Mouse (Mus musculus) fat pad, adult 2 months (tissue): ENCODE measurements at regions not wholly inside any gene's neighbourhood (a gene's known extent, or its start where the extent isn't known, plus 50 kb on each side); places are given as distances from the start of the nearest gene placed in this dataset.

Source experiments
- DNase-seq: peaks from one replicate; pipeline ENCODE4 v3.0.0-alpha.2; 2011; ENCODE audit warnings: low read depth, low spot score; ENCODE audit errors: extremely low read depth

DNA sequence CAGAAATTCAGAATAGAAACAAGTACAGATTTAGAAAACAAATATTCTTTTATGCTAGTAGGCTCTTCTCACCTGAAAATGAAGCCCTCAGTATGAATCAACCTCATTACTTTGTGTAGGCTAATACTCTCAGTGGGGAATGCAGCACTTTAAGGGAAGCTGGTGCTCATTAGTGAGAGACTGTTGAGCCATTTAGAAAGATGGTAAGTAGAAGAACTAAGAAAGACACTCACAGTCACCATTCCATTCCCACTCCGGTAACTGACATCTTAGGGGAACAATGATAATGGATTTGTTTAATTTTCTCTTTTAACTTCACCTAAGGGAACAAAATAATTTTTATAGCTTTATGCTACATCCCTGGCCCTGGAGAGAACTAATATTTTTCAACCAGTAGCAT is 648.0 kb upstream of the Nova1 start:
- DNase-seq = no peak

DNA sequence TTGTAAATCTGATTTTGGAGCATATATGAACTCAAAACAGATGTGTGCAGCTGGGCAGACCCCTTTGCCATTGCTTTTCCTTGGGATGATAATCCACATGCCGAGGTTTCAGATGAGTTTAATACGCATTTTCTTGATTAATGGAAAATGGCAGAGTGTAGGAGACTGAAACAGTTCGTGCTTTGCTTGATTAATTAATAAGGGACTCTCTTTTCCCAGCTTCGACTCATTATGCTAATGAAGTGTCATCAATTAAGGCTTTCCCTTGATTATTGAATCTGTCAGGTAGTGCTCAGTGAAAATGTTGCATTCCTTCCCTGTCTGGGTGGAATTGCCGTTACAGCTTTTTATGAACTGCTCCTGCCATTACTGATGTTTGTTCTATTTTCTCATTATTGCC is 647.2 kb upstream of the Nova1 start:
- no peak for DNase-seq

DNA sequence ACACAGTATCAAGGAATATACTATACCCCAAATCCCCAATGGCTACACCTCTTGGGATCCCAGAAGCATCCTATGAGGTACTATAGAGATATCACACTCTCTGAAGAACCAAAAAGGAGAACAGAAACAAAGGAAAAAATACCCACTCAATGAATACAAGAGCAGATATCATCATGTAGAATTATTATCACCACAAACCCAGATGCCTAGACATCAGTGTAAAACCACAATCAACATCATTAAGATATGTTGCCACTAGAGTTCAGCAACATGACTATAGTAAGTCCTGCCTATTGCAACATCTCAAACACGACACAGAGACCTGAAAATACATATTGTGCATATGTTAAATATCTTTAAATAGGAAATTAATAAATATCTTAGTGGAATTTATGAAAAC is 612.9 kb upstream of the Nova1 start:
- DNase-seq = no peak

DNA sequence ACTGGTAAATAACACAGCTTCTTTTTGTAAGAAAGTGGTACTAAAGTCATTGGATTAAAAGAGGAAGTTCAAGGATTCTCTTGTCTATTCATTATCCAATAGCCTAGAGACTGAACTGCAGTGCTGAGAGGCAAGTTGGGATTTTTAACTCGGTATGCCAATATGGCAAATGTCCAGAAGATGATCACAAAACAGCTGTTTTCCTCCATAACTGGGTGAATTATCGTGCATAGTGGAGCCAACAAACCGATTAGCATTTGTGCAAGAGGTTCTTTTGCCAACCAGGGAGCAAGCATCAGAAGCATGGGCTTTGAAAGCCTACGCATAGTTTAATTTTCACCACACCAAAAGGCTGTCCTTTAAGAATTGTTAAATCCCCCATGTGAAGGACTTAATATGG is 593.5 kb upstream of the Nova1 start:
- DNase-seq = no peak

DNA sequence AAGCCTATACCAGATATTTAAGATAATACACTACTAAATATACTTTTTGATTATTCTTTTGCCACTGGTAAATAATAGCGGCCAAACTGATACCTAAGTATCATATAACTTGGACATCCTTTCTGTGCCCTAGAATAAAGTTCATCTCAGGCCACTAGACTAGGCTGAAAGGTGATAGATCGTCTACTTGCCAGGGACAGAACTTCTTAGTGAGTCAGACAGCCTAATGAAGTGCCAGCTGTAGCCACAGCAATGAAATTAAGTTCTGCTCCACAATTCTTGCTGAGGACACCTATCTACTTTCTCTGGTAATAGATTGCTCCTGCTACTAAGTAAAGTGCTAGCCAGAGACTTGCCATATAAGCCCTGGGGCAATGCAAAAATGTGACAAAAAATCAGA is 587.8 kb upstream of the Nova1 start:
- no peak for DNase-seq

GRCm38 (mm10) chr12:47406131-47406530 is 587.4 kb upstream of the Nova1 start:
- no peak for DNase-seq

GRCm38 (mm10) chr12:47383225-47383624 is 564.5 kb upstream of the Nova1 start:
- DNase-seq = no peak

DNA sequence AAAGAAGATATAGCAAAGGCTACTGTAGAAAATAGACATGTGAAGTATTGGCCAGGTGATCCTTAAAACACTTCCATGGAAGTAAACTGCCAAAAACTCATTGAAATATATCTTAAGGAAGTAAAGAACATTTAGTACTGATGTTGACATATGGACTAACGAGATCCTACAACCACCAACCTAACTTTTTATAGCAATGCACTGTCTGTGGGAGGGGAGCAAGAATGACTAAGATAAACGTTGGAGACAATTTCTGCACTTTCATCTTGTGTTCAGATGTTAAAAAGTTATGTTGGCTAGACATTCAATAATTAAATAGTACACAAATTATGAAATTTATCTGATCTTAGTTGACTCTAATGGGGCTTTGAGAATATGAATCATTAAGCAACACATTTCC is 534.5 kb upstream of the Nova1 start:
- DNase-seq = no peak

GRCm38 (mm10) chr12:47351229-47351628 is 532.5 kb upstream of the Nova1 start:
- no peak for DNase-seq

DNA sequence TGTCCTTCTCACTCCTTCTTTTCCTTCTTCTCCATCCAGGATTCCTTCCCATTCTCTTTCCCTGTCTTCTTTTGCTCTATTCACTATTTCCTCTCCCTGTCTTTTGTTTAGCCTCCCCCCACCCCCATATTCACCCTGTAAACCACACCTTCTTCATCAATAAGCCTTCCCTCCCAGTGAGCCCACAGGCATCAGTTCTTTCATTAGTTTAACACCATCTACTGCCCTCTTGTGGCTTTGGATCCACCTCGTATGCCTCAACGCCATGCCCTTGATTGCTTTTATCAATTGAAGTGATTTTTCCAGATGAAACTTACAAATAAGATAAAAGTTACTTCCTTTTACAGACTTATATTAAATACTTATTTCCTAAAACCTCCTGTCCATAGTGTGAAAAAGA is 494.7 kb upstream of the Nova1 start:
- DNase-seq = no peak

DNA sequence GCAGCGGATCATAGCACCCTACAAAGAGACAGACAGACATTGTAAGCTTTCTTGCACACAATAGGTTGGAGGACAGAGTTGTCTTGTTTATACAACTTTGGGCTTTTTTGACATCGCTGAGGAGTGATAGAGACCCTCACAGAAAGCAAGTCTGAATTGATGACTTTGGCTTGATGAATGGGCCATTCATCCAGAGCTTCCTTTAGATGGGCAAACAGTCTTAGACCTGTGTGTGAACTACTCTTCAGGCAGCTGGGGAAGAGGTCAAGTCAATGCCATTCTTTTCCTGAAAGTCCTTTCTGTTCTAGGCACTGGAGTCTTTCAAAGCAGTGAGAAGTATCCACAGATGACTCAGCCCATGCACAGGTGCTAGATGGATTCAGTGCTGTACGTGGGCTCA is 457.2 kb upstream of the Nova1 start:
- DNase-seq = no peak

- no peak for DNase-seq
These were observed 453.6 kb upstream of the Nova1 start for GRCm38 (mm10) chr12:47272309-47272708.

DNA sequence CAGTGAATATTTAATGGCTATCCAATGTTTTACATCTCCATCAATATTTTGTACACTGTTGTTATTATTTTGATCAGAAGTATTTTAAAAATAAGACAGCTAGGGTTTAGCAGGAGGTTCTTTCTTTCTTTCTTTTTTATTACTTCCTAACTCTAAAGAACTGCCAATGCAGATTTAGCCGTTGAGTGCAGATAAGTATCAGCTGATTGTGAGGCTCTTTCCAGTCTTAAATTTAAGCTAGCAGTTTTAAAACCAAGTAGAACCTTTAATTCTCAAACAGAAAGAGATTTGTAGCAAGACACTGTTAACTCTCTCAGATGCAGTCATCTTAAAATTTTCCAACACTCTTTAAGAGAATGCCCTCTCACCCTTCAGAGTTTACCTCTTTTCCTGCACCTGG is 445.4 kb upstream of the Nova1 start:
- DNase-seq = no peak

DNA sequence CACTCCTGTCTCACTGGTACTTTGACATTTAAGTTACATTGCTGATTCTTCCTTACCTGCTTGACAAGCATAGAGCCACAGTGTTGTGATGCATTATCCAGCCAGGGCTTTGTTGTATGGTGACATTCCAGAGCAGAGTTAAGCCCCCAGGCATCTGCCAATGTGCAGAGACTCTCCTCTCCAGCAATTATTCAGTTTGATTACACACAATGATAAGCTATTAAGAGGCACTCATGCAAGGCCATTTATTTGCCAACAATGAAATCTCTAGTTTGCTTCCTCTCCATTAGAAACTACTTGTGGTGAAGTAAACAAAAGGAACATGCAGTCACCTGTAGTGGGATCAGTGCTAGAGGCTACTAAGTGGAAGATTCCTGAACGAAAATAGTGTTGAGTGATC is 444.7 kb upstream of the Nova1 start:
- peak; percentile 2 for DNase-seq

GRCm38 (mm10) chr12:47252306-47252705 is 433.6 kb upstream of the Nova1 start:
- DNase-seq = no peak

GRCm38 (mm10) chr12:47243623-47244514 is 425.1 kb upstream of the Nova1 start:
- DNase-seq = peak; percentile 19

GRCm38 (mm10) chr12:47220016-47220415 is 401.3 kb upstream of the Nova1 start:
- DNase-seq = no peak

GRCm38 (mm10) chr12:47219340-47219739 is 400.6 kb upstream of the Nova1 start:
- no peak for DNase-seq

DNA sequence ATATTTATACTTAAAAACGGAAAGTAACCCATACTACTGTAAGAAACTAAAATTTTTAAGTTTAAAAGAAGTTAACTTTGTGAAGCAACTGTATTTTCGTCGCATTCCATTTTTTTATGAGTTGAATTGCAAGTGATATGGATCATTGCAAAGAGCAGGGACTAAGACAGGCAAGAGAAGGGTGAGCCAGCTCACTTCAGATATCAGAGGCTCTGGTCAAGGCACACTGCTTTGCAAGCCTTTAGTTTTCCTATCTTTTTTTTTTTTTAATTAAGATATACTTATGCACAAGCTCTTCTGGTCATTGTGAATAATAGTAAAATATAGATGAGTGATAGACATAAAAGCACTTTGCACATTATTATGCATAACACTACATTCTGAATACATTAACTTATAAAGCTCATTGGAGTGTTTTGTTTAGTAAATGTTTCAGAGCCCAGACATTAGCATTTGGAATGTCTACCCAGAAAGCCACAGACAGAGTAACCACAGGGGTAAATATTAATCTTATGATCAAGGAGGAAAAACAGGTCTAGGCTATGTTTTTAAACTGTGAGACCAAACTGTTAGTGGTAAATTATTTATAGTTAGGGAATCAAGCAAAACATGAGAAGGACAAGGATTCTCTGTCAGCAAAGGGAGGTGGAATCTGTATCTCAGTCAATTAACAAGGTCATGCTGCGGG is 392.8 kb upstream of the Nova1 start:
- DNase-seq = no peak

- no peak for DNase-seq
These were observed 384.2 kb upstream of the Nova1 start for GRCm38 (mm10) chr12:47202936-47203335.

DNA sequence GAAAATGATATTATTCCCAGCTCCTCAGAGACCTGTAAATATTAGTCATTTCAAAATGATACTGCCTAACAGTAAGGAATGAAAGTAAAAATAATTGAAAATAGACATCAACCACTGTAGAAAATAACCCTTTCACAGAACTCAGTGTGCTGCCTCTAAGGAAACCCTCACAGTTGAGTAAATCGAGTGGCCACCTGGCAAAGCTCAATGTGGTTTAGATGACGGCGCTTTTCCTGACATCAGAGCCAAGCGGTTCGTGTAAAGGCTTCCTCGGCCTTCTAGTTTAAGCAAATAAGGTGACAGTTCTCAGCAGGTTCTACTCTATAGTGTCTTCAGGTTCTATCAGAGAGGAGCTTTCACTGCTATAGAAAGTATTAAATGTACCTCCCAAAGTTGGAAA is 379.9 kb upstream of the Nova1 start:
- no peak for DNase-seq

- DNase-seq = no peak
These were observed 346.0 kb upstream of the Nova1 start for GRCm38 (mm10) chr12:47164736-47165135.
